Mouse (Mus musculus): ENCODE data around the gene Tex264. TPM values are rescaled to one million over a fixed set of nuclear protein-coding genes. Genes with fewer than 3 reads are reported as not detected.

Tex264 gene
- polyA plus RNA-seq (2014; fragmentation: Illumina TruSeq; extraction: RNeasy Lipid Tissue Mini Kit (QIAGEN cat#74804); ENCODE audit: low read depth, low replicate concordance) = 15.1 TPM

GRCm38 (mm10) chr9:106685249-106686101 lies at the start of gene Tex264:
Tex264 (minus strand) TSS chr9:106685927.

GRCm38 (mm10) chr9:106655884-106656720 lies 29.6 kb downstream of the Tex264 start, which contains the start of gene Grm2:
Grm2 (minus strand) TSS chr9:106656082.

GRCm38 (mm10) chr9:106626282-106626681 lies 59.4 kb downstream of the Tex264 start, which contains the start of gene Iqcf6:
Iqcf6 (plus strand) TSS chr9:106626582.

Other genes starting within 250 kb of the Tex264 start
- gene Acy1, start 247.6 kb downstream of the Tex264 start, polyA plus RNA-seq (2014; fragmentation: Illumina TruSeq; extraction: RNeasy Lipid Tissue Mini Kit (QIAGEN cat#74804); ENCODE audit: low read depth, low replicate concordance) = 4.1 TPM
- 105 TPM for gene Abhd14b, start 238.5 kb downstream of the Tex264 start, polyA plus RNA-seq (2014; fragmentation: Illumina TruSeq; extraction: RNeasy Lipid Tissue Mini Kit (QIAGEN cat#74804); ENCODE audit: low read depth, low replicate concordance)
- gene Abhd14a, start 238.2 kb downstream of the Tex264 start, polyA plus RNA-seq (2014; fragmentation: Illumina TruSeq; extraction: RNeasy Lipid Tissue Mini Kit (QIAGEN cat#74804); ENCODE audit: low read depth, low replicate concordance) = 2.2 TPM
- gene Pcbp4, start 232.6 kb downstream of the Tex264 start, polyA plus RNA-seq (2014; fragmentation: Illumina TruSeq; extraction: RNeasy Lipid Tissue Mini Kit (QIAGEN cat#74804); ENCODE audit: low read depth, low replicate concordance) = 2.8 TPM
- gene Gpr62, start 220.0 kb downstream of the Tex264 start, polyA plus RNA-seq (2014; fragmentation: Illumina TruSeq; extraction: RNeasy Lipid Tissue Mini Kit (QIAGEN cat#74804); ENCODE audit: low read depth, low replicate concordance) = not detected
- 1.5 TPM for gene Rrp9, start 210.0 kb downstream of the Tex264 start, polyA plus RNA-seq (2014; fragmentation: Illumina TruSeq; extraction: RNeasy Lipid Tissue Mini Kit (QIAGEN cat#74804); ENCODE audit: low read depth, low replicate concordance)
- 9.4 TPM for gene Parp3, start 209.0 kb downstream of the Tex264 start, polyA plus RNA-seq (2014; fragmentation: Illumina TruSeq; extraction: RNeasy Lipid Tissue Mini Kit (QIAGEN cat#74804); ENCODE audit: low read depth, low replicate concordance)
- not detected for gene Iqcf1, start 186.0 kb downstream of the Tex264 start, polyA plus RNA-seq (2014; fragmentation: Illumina TruSeq; extraction: RNeasy Lipid Tissue Mini Kit (QIAGEN cat#74804); ENCODE audit: low read depth, low replicate concordance)
- not detected for gene Iqcf5, start 171.4 kb downstream of the Tex264 start, polyA plus RNA-seq (2014; fragmentation: Illumina TruSeq; extraction: RNeasy Lipid Tissue Mini Kit (QIAGEN cat#74804); ENCODE audit: low read depth, low replicate concordance)
- gene Iqcf3, start 124.3 kb downstream of the Tex264 start, polyA plus RNA-seq (2014; fragmentation: Illumina TruSeq; extraction: RNeasy Lipid Tissue Mini Kit (QIAGEN cat#74804); ENCODE audit: low read depth, low replicate concordance) = not detected
- not detected for gene Iqcf4, start 114.9 kb downstream of the Tex264 start, polyA plus RNA-seq (2014; fragmentation: Illumina TruSeq; extraction: RNeasy Lipid Tissue Mini Kit (QIAGEN cat#74804); ENCODE audit: low read depth, low replicate concordance)
- gene Iqcf6, start 59.3 kb downstream of the Tex264 start, polyA plus RNA-seq (2014; fragmentation: Illumina TruSeq; extraction: RNeasy Lipid Tissue Mini Kit (QIAGEN cat#74804); ENCODE audit: low read depth, low replicate concordance) = not detected
- not detected for gene Grm2, start 29.8 kb downstream of the Tex264 start, polyA plus RNA-seq (2014; fragmentation: Illumina TruSeq; extraction: RNeasy Lipid Tissue Mini Kit (QIAGEN cat#74804); ENCODE audit: low read depth, low replicate concordance)
- 7.7 TPM for gene Rad54l2, start 103.3 kb upstream of the Tex264 start, polyA plus RNA-seq (2014; fragmentation: Illumina TruSeq; extraction: RNeasy Lipid Tissue Mini Kit (QIAGEN cat#74804); ENCODE audit: low read depth, low replicate concordance)
- gene Dcaf1, start 135.9 kb upstream of the Tex264 start, polyA plus RNA-seq (2014; fragmentation: Illumina TruSeq; extraction: RNeasy Lipid Tissue Mini Kit (QIAGEN cat#74804); ENCODE audit: low read depth, low replicate concordance) = 13.6 TPM
- 3.2 TPM for gene Rbm15b, start 201.5 kb upstream of the Tex264 start, polyA plus RNA-seq (2014; fragmentation: Illumina TruSeq; extraction: RNeasy Lipid Tissue Mini Kit (QIAGEN cat#74804); ENCODE audit: low read depth, low replicate concordance)
- 157 TPM for gene Manf, start 206.1 kb upstream of the Tex264 start, polyA plus RNA-seq (2014; fragmentation: Illumina TruSeq; extraction: RNeasy Lipid Tissue Mini Kit (QIAGEN cat#74804); ENCODE audit: low read depth, low replicate concordance)

Measured in liver, adult 10 weeks (tissue).